Mouse (Mus musculus) natural killer cell, adult 2 months (primary cell): ENCODE results near the gene Ahcyl2.

ENCODE experiments used
- DNase-seq, 2 experiments: peaks; one replicate each; pipeline ENCODE4 v3.0.0; 2022; ENCODE audit warnings: low spot score in 2 of 2

Gene Ahcyl2

GRCm38 (mm10) chr6:29851873-29852272, 84.1 kb downstream of the Ahcyl2 start:
- no peak for DNase-seq

GRCm38 (mm10) chr6:29853213-29853899, 85.5 kb downstream of the Ahcyl2 start:
- DNase-seq, result peak; percentile 49 to 73

GRCm38 (mm10) chr6:29853900-29854390, 86.1 kb downstream of the Ahcyl2 start:
- no peak for DNase-seq

GRCm38 (mm10) chr6:29858619-29859018, 90.8 kb downstream of the Ahcyl2 start:
- no peak for DNase-seq

- no peak for DNase-seq
Observed at GRCm38 (mm10) chr6:29859344-29859743, 91.5 kb downstream of the Ahcyl2 start.

- DNase-seq, result peak in 1 of 2 experiments; percentile 53
Observed at GRCm38 (mm10) chr6:29860238-29860637, 92.4 kb downstream of the Ahcyl2 start.

- no peak for DNase-seq
Observed at GRCm38 (mm10) chr6:29864926-29865325, 97.1 kb downstream of the Ahcyl2 start.

GRCm38 (mm10) chr6:29866935-29867724, 99.3 kb downstream of the Ahcyl2 start:
- no peak for DNase-seq

GRCm38 (mm10) chr6:29868341-29868895, 100.6 kb downstream of the Ahcyl2 start:
- no peak for DNase-seq

- DNase-seq, result no peak
Observed at GRCm38 (mm10) chr6:29873654-29874053, 105.8 kb downstream of the Ahcyl2 start.

GRCm38 (mm10) chr6:29875576-29875975, 107.8 kb downstream of the Ahcyl2 start:
- no peak for DNase-seq

- no peak for DNase-seq
Observed at GRCm38 (mm10) chr6:29876782-29877181, 109.0 kb downstream of the Ahcyl2 start.

GRCm38 (mm10) chr6:29879579-29879978, 111.8 kb downstream of the Ahcyl2 start:
- no peak for DNase-seq

GRCm38 (mm10) chr6:29880796-29881195, 113.0 kb downstream of the Ahcyl2 start:
- peak in 1 of 2 experiments; percentile 10 for DNase-seq

- no peak for DNase-seq
Observed at GRCm38 (mm10) chr6:29881936-29882335, 114.1 kb downstream of the Ahcyl2 start.

GRCm38 (mm10) chr6:29882870-29883269, 115.1 kb downstream of the Ahcyl2 start:
- no peak for DNase-seq

- no peak for DNase-seq
Observed at GRCm38 (mm10) chr6:29891151-29891550, 123.3 kb downstream of the Ahcyl2 start.

GRCm38 (mm10) chr6:29896976-29897375, 129.2 kb downstream of the Ahcyl2 start:
- DNase-seq, result no peak

- no peak for DNase-seq
Observed at GRCm38 (mm10) chr6:29901450-29901849, 133.6 kb downstream of the Ahcyl2 start.

GRCm38 (mm10) chr6:29902256-29902655, 134.4 kb downstream of the Ahcyl2 start:
- DNase-seq, result no peak

- no peak for DNase-seq
Observed at GRCm38 (mm10) chr6:29903343-29903914, 135.6 kb downstream of the Ahcyl2 start.

- no peak for DNase-seq
Observed at GRCm38 (mm10) chr6:29904281-29904680, 136.5 kb downstream of the Ahcyl2 start.
